Mouse (Mus musculus) NIH3T3 (cell line): Measurements from ENCODE around the gene Samhd1.
"Not testable (repeated sequence)": the region's sequence is repeated elsewhere in the genome, so short reads cannot be mapped to it uniquely, and the experiment has no call there.

Experiments
- DNase-seq: peaks from one replicate; pipeline ENCODE4 v3.0.0-alpha.2; 2012; ENCODE audit warnings: low read depth

Samhd1 gene

GRCm38 (mm10) chr2:157135014-157135413 lies at the start of gene Samhd1:
TSS of gene Samhd1 (minus strand) at chr2:157135265.
- DNase-seq: peak; percentile 99

- DNase-seq: no peak
These were observed 43.1 kb upstream of the Samhd1 start for GRCm38 (mm10) chr2:157178167-157178566.

GRCm38 (mm10) chr2:157176248-157176647 lies 41.2 kb upstream of the Samhd1 start:
- DNase-seq: no peak

GRCm38 (mm10) chr2:157174416-157174815 lies 39.4 kb upstream of the Samhd1 start:
- DNase-seq: peak; percentile 43

- DNase-seq: no peak
These were observed 38.5 kb upstream of the Samhd1 start for GRCm38 (mm10) chr2:157173555-157173954.

GRCm38 (mm10) chr2:157172984-157173383 lies 37.9 kb upstream of the Samhd1 start:
- DNase-seq: no peak

GRCm38 (mm10) chr2:157170626-157171025 lies 35.6 kb upstream of the Samhd1 start:
- DNase-seq: no peak

- peak; percentile 21 for DNase-seq
These were observed 35.1 kb upstream of the Samhd1 start for GRCm38 (mm10) chr2:157170166-157170565.

GRCm38 (mm10) chr2:157166371-157167080 lies 31.5 kb upstream of the Samhd1 start:
- DNase-seq: no peak

GRCm38 (mm10) chr2:157165312-157166224 lies 30.5 kb upstream of the Samhd1 start:
- not testable (repeated sequence) for DNase-seq

- peak; percentile 11 for DNase-seq
These were observed 29.0 kb upstream of the Samhd1 start for GRCm38 (mm10) chr2:157164101-157164500.

- no peak for DNase-seq
These were observed 21.0 kb upstream of the Samhd1 start for GRCm38 (mm10) chr2:157156079-157156478.

GRCm38 (mm10) chr2:157153235-157153634 lies 18.2 kb upstream of the Samhd1 start:
- DNase-seq: no peak

- DNase-seq: no peak
These were observed 13.4 kb upstream of the Samhd1 start for GRCm38 (mm10) chr2:157148417-157148816.

- peak; percentile 40 for DNase-seq
These were observed 12.4 kb upstream of the Samhd1 start for GRCm38 (mm10) chr2:157147397-157148020.

- DNase-seq: no peak
These were observed 10.1 kb upstream of the Samhd1 start for GRCm38 (mm10) chr2:157145173-157145572.

GRCm38 (mm10) chr2:157144132-157144531 lies 9.1 kb upstream of the Samhd1 start:
- DNase-seq: no peak

- DNase-seq: no peak
These were observed 6.9 kb upstream of the Samhd1 start for GRCm38 (mm10) chr2:157141962-157142361.

GRCm38 (mm10) chr2:157139251-157139802 lies 4.3 kb upstream of the Samhd1 start:
- DNase-seq: no peak

- DNase-seq: no peak
These were observed 3.7 kb upstream of the Samhd1 start for GRCm38 (mm10) chr2:157138808-157139207.

- peak; percentile 51 for DNase-seq
These were observed 3.1 kb upstream of the Samhd1 start for GRCm38 (mm10) chr2:157137959-157138731.
